Mouse (Mus musculus): ENCODE measurements at regions not wholly inside any gene's neighbourhood (a gene's known extent, or its start where the extent isn't known, plus 50 kb on each side); places are given as distances from the start of the nearest gene placed in this dataset.
A peak's percentile ranks its signal among the peaks of the same experiment; 100 is the strongest.

DNA sequence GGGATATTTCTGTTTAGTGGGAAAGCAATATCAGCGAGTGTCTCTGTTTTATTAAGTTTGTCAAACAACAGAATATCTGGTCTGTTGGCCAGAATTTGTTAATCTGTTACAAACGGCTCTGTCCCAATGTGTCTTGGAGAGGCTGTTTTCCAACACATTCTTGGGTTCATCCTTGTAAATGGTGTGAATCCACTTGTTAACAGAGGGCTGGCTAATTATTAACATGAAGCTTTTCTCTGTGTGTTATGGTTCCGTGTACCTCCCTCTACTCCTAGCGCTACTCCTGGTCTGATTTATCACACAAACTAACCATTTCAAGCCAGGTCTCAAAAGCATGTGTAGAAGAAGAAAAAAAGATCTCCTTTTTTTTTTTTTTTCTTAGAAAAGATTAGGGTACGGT, 60.4 kb downstream of the Pou3f3 start:
- DNase-seq = no peak
- no peak for TF ChIP-seq CTCF (IDR thresholded peaks at IDR 0.05)
- Histone ChIP-seq H3K27ac (no peak overlapping the region), H3K4me3 (no peak overlapping the region)
- intact Hi-C loops (cut with DNase I) = no loop called here

DNA sequence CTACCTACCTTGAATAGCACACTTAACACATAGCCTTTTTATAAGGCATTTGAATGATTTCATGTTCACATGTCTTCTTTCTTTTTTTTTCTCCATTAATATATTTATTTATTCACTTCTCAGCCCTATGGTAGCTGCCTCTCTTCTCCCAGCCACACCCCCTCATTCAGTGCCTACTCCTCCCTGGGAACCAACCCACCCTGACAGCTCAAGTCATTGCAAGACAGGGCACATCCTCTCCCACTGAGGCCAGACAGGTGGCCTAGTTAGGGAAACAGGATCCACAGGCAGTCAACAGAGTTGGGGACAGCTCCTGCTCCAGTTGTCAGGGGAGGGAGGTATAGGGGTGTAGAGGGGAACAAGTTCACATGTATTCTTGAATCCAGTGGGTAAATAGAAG, 60.9 kb downstream of the Pou3f3 start:
- intact Hi-C loops (cut with DNase I) = no loop called here
- Histone ChIP-seq H3K4me3 (no peak overlapping the region), H3K27ac (no peak overlapping the region)
- no peak for TF ChIP-seq CTCF (IDR thresholded peaks at IDR 0.05)
- DNase-seq = no peak

DNA sequence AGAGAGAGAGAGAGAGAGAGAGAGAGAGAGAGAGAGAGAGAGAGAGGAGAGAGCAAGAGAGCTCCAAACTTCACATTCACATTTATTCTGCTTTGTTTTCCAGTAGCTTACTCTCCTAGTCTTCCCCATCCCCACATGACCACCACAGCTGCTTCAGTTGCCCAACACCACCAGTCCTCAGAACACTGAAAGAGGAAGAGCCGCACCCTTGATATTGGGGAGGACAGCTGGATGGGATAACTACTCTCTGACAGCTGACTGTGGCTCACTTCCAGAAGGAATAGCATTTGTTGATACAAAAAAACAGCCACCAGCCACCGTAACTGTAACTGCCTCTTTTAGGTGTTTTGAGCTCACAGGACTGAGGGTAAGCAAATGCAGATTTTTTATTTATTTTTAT, 67.9 kb downstream of the Pou3f3 start:
- DNase-seq = peak; percentile 30
- no peak overlapping the region for H3K4me3 ChIP-seq
- intact Hi-C loops (cut with DNase I) = no loop called here
- H3K27ac ChIP-seq = no peak overlapping the region
- TF ChIP-seq CTCF (IDR thresholded peaks at IDR 0.05) = no peak

DNA sequence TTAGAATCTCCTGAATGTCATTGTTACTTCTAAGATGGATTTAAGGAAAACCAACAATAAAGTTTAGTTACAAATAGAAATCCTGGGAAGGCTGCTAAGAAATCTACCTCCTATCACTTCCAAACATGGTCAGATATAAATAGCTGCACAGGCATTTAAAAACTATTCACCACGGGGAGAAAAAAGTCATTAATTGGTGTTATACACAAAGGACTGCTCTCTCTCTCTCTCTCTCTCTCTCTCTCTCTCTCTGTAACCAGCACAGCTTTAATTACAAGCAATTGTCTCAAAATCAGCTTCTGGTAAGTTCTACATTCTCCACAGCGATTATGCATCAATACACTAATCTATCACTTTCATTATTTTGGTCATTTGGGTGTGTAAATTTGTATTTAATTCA, 68.5 kb downstream of the Pou3f3 start:
- no peak for DNase-seq
- no peak for TF ChIP-seq CTCF (IDR thresholded peaks at IDR 0.05)
- no peak overlapping the region for H3K4me3 ChIP-seq
- H3K27ac ChIP-seq = no peak overlapping the region
- intact Hi-C loops (cut with DNase I) = no loop called here

DNA sequence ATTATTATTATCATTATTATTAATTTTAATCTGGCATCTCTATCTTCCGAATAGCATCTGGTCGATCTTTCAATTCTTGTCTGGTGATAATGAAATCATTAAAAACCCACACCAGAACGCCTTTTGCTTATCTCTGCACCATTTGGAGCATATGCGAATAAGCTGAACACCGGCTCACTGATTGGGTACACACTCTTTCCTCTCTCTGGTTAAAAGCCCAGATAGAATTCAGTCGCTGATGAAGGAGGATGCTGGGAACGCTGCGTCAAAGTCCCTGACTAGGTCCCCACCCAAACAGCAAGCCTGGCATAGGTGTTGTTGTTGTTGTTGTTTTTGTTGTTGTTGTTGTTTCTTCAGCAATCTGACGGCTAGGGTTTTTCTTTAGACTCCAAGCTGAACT, 74.5 kb downstream of the Pou3f3 start:
- intact Hi-C loops (cut with DNase I) = no loop called here
- DNase-seq = no peak
- no peak for TF ChIP-seq CTCF (IDR thresholded peaks at IDR 0.05)
- Histone ChIP-seq H3K4me3 (no peak overlapping the region), H3K27ac (no peak overlapping the region)

DNA sequence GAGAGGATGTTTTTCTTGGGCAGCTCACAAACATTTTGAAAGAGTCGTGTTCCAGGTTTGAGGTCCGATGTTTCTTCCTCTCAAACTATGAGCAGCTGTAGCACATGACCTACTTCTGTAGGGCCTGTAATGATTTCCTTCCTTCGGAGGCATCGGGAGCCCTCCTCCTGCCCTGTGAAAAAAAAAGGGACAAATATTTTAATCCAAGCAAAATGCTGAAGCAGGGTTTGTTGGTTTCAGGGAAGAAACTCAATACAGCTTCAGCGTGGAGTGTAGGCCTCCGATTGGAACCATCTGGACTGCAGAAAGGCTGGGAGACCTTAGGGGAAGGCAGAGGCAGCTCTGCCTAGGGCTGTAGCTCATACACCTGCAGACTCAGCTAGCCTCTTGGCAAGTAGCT, 76.4 kb downstream of the Pou3f3 start:
- H3K4me3 ChIP-seq = no peak overlapping the region
- TF ChIP-seq CTCF (IDR thresholded peaks at IDR 0.05) = no peak
- no peak overlapping the region for H3K27ac ChIP-seq
- intact Hi-C loops (cut with DNase I) = no loop called here
- DNase-seq = no peak

DNA sequence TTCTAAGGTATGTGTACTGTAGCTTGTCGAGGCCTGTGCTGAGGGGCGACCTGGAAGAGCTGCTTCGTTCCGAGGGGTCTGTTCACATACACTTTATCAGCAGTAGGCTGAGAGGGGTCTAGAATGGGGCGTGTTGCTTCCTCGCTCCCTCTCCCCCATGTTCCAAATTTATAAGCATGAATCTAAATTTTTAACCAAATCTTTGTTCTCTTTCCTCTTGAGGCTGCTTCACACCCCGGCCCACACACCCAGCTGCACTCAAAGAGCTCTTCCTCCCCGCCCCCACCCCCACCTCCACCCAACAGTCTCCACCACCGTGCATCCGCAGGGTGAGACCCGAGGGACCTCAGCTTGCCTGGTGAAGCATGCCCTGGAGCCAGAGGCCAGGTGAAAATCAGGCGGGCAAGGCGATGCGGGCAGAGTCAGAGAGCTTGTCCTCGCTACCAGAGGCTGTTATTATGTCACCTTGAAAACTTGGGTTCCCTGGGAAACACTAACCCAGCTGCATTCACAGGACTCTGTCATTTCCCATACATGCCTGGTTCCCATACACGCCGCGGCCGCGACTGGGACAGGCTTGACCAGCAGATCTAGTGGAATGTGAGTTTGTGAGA, 77.1 kb upstream of the Mrps9 start:
- Histone ChIP-seq H3K27ac (no peak overlapping the region), H3K4me3 (no peak overlapping the region)
- intact Hi-C loops (cut with DNase I) = no loop called here
- DNase-seq = no peak
- no peak for TF ChIP-seq CTCF (IDR thresholded peaks at IDR 0.05)

DNA sequence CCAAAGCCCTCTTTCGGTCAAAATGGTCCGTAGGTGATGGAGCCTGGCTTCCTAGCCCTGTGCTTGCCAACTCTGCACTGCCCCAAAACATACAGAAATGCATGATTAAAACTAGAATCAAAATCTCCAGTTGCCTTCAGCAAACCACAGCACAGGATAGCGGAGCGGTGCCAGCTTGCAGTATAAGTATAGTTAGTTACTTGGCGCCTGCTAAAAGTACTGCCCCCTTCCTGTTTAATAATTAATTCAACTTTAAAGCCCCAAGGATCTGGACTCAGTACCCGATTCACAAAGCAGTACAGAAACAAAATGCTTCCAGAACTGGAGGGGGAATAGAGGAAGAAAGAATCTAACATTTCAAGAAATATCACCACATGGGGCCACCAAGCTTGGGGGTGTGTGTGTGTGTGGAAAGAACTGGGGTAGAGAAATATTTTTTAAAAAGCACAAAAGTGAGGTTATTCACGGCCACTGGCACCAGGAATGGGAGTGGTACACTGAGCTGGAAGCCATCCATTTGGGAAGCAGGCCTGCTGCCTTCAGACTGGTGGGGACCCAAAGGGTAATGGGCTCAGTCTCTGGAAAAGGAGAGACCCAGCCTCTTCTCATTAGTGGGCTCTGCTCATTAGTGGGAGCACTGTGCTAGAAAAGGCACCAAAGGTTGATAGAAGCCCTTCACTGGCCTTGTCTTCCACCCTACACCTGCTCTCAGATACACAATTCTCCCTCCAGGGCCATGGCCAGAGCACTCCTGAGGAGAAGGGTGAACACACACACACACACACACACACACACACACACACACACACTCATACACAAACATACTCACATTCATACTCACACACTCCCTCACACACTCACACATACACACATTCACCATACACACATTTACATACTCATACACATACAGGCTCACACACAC, 75.8 kb upstream of the Mrps9 start:
- DNase-seq = no peak
- intact Hi-C loops (cut with DNase I) = no loop called here
- no peak overlapping the region for H3K27ac ChIP-seq
- no peak overlapping the region for H3K4me3 ChIP-seq
- TF ChIP-seq CTCF (IDR thresholded peaks at IDR 0.05) = no peak

DNA sequence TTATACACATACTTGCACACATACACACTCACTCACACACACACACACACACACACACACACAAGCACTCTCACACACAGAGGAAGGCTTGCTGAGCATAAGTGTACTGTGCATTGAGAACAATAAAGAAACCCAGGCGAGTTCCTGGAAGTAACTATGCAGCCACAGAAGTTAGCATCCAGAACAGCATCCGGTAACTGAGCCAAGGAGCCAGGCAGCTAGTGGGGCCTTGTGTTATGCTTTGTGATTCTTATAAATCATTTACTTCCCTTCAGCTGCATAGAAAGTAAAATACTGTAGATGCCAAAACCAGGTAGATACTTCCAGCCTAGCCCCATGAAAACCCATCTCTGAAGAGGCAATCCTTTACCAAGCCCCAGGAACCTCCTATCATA, 75.1 kb upstream of the Mrps9 start:
- no peak for TF ChIP-seq CTCF (IDR thresholded peaks at IDR 0.05)
- no peak for DNase-seq
- Histone ChIP-seq H3K27ac (no peak overlapping the region), H3K4me3 (no peak overlapping the region)
- intact Hi-C loops (cut with DNase I) = no loop called here

DNA sequence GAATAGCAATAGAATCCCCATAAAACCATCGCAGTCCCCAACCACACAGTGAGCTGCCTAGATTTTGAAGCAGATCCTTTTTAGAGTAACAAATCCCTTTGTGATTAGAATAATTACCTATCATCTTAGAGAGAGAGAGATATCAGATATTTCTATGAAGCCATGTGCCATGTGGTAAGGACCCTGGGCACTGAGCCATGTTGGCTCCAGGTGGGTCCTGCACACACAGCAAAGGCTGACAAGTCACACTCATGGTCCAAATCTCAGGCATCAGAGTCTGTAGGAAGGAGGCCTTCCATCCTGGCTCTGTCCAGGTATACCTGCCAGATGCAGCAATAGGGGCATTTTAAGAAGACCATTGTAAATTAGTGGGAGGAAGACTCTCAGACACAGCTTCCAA, 73.6 kb upstream of the Mrps9 start:
- intact Hi-C loops (cut with DNase I) = no loop called here
- Histone ChIP-seq H3K4me3 (no peak overlapping the region), H3K27ac (no peak overlapping the region)
- TF ChIP-seq CTCF (IDR thresholded peaks at IDR 0.05) = no peak
- no peak for DNase-seq

DNA sequence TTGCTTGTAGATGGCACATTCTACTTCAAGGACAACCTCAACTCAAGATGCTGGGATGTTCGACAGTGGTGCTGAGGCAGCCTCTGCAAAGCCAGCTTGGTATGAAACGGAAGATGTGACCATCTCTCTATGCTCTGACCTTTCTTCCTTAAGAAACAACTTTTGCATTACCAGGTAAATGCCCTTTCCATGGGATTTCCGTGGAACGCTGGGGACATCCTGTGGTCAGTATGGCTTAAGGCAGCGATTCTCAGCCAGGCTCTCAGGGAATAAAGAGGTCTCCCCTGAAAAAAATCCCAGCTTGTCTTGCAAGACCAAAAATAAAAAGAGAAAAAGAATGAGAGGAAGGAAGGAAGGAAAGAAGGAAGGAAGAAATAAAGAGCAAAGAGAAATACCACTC, 71.3 kb upstream of the Mrps9 start:
- H3K4me3 ChIP-seq = no peak overlapping the region
- no peak for DNase-seq
- no peak overlapping the region for H3K27ac ChIP-seq
- peak; percentile 21; the same call in 1 of the 2 replicates for TF ChIP-seq CTCF (IDR thresholded peaks at IDR 0.05)
- intact Hi-C loops (cut with DNase I) = no loop called here

DNA sequence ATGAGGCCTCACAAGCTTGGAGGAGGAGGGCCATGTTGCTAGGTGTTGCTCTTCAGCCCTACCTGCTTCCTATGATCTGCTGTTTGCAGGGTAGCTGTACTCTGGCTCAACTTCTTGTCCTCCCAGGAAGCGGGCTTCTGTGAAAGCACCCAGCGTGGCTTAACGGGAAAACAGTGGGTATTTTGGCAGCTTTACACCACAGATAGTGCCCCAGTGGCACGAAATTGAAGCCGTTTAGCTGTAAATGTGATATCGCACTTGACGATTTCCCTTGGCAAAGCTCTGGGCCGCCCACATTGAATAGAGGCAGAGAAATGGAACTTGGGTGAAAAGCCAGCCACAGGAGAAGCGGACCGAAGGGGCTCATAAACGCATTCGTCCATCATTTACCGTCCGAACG, 70.8 kb upstream of the Mrps9 start:
- no peak for TF ChIP-seq CTCF (IDR thresholded peaks at IDR 0.05)
- DNase-seq = no peak
- Histone ChIP-seq H3K4me3 (no peak overlapping the region), H3K27ac (no peak overlapping the region)
- intact Hi-C loops (cut with DNase I) = no loop called here

DNA sequence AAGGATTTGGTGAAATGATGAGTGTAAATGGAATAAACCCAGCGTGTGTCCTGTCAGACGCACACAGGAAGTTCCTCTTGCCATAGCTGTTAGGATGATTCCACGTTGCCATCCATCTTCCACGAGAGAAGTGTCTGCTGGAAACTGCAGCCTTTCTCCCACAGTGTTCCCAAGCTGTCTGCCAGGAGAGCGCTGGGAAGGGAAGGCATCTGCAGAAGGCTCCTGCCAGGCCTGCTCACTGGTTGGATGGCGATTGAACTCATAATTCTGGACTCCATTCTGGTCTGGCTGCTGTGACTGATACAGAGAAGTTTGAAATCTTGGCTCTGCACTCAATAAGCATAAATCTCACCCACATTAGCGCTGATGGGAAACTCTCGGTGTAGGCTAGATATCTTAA, 69.5 kb upstream of the Mrps9 start:
- intact Hi-C loops (cut with DNase I) = no loop called here

More for the DNA sequence above, 69.5 kb upstream of the Mrps9 start:
- Histone ChIP-seq H3K4me3 (no peak overlapping the region), H3K27ac (no peak overlapping the region)
- no peak for DNase-seq
- TF ChIP-seq CTCF (IDR thresholded peaks at IDR 0.05) = no peak

Measured in gastrocnemius, adult 2 months (tissue).